Mouse (Mus musculus) hindbrain, embryonic 15.5 days (tissue): ENCODE data around the gene Plcb4. TPM values are rescaled to one million over a fixed set of nuclear protein-coding genes. Genes with fewer than 3 reads are reported as not detected.

Source experiments
- ATAC-seq: fragments of 200-750 bp; cut with Nextera tagmentation; 2 replicates; pipeline ENCODE4 v1.8.0; 2017; ENCODE audit warnings: low read depth, moderate number of reproducible peaks, moderate TSS enrichment; ENCODE audit not compliant: low FRiP score
- H3K27ac ChIP-seq: fragments of 300-500 bp; sonication (generic); replicated peaks from 2 replicates; pipeline ENCODE4 v1.5.1; 2015; ENCODE audit warnings: mild to moderate bottlenecking, inconsistent platforms
- H3K27me3 ChIP-seq: fragments of 300-500 bp; sonication (generic); 2 replicates; pipeline ENCODE4 v1.6.1; 2015; ENCODE audit warnings: control low read depth, inconsistent platforms
- H3K36me3 ChIP-seq: fragments of 300-500 bp; sonication (generic); 2 replicates; pipeline ENCODE4 v1.6.1; 2015; ENCODE audit warnings: control low read depth, inconsistent platforms
- H3K4me1 ChIP-seq: fragments of 300-500 bp; sonication (generic); replicated peaks from 2 replicates; pipeline ENCODE4 v1.6.1; 2015; ENCODE audit warnings: control low read depth, inconsistent platforms
- H3K4me2 ChIP-seq: fragments of 300-500 bp; sonication (generic); 2 replicates; pipeline ENCODE4 v1.6.1; 2015; ENCODE audit warnings: moderate library complexity, mild to moderate bottlenecking, inconsistent platforms
- H3K4me3 ChIP-seq: fragments of 300-500 bp; sonication (generic); 2 replicates; pipeline ENCODE4 v1.5.1; 2015; ENCODE audit warnings: mild to moderate bottlenecking, inconsistent platforms
- H3K9ac ChIP-seq: fragments of 300-500 bp; sonication (generic); 2 replicates; pipeline ENCODE4 v1.6.1; 2015; ENCODE audit warnings: inconsistent platforms
- H3K9me3 ChIP-seq: fragments of 300-500 bp; sonication (generic); 2 replicates; pipeline ENCODE4 v1.6.1; 2016; ENCODE audit warnings: control low read depth, inconsistent platforms
- WGBS: fragments of 180-500 bp; shearing (Covaris S2); methylation state at CpG from one replicate; pipeline ENCODE4 v1.1.7; 2015; 5-methylcytosine and 5-hydroxymethylcytosine counted together
- polyA plus RNA-seq: library from polyadenylated mRNA; unstranded; fragments of >200 nt; fragmentation: Nextera tagmentation; extraction: Ambion mirVana; gene quantifications from 2 replicates; pipeline ENCODE4 v1.2.1, GENCODE M21; 2015

Plcb4 gene
- polyA plus RNA-seq, 1 experiment from 2014 or later, result 46.1 TPM

- H3K4me2 ChIP-seq, result no peak overlapping the region
- H3K4me3 ChIP-seq, result no peak overlapping the region
- 98% methylated on average over 3 of the region's 3 CpGs for WGBS
- H3K27me3 ChIP-seq, result no peaks in the 10 kb centered on the region
- H3K4me1 ChIP-seq, result no peaks in the 10 kb centered on the region
- ATAC-seq, result no peak
- no peaks in the 10 kb centered on the region for H3K36me3 ChIP-seq
- no peak overlapping the region for H3K9ac ChIP-seq
- no peaks in the 10 kb centered on the region for H3K9me3 ChIP-seq
- H3K27ac ChIP-seq, result no peak overlapping the region
Observed at GRCm38 (mm10) chr2:135833743-135834142, 174.9 kb downstream of the Plcb4 start.

DNA sequence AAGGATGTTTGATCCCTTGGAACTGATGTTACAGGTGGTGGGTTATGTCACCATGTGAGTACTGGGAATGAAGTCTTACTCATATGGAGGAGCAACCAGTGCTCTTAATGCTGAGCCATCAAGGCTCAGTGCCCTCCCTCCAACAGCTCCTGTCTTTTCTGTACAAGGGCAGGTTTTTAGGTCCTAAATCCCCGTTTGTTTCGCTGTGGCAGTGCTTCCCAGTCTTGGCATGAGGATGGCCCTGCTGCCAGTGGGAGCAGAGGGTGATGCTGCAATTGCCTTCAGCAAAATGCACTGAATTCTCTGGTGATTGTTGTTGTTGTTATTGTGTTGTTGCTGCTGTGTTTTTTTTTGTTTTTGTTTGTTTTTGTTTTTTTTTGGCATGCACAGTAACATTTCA lies 175.6 kb downstream of the Plcb4 start:
- Histone ChIP-seq H3K4me1 (no peaks in the 10 kb centered on the region), H3K27ac (no peak overlapping the region), H3K9me3 (no peaks in the 10 kb centered on the region), H3K4me3 (no peak overlapping the region), H3K27me3 (no peaks in the 10 kb centered on the region), H3K4me2 (no peak overlapping the region), H3K9ac (no peak overlapping the region), H3K36me3 (no peaks in the 10 kb centered on the region)
- no peak for ATAC-seq
- WGBS, result 84% methylated on average over 2 of the region's 2 CpGs

DNA sequence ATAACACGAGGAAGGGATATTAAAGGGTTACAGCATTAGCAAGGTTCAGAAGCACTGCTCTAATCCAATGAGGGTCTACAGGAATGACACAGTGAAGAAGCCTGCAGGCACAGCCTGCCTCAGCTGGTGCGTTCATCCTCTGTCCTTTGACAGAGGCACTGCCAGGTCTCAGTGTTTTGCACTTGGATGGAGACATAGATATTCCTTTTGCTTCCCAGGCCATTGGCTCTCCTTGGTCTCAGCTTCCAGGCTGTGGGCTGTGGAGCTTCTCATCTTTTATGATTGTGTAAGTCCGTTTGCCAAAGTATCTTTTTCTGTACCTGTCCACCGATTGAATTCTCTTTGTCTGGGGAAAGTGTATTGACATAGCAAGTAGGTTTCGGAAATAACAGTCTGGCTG lies 177.1 kb downstream of the Plcb4 start:
- Histone ChIP-seq H3K4me1 (no peaks in the 10 kb centered on the region), H3K36me3 (no peaks in the 10 kb centered on the region), H3K4me2 (no peak overlapping the region), H3K4me3 (no peak overlapping the region), H3K27ac (no peak overlapping the region), H3K9me3 (no peaks in the 10 kb centered on the region), H3K9ac (no peak overlapping the region), H3K27me3 (no peaks in the 10 kb centered on the region)
- WGBS, result 83% methylated on average over 5 of the region's 5 CpGs
- ATAC-seq, result no peak

GRCm38 (mm10) chr2:135836426-135836825 lies 177.6 kb downstream of the Plcb4 start:
- Histone ChIP-seq H3K27me3 (no peaks in the 10 kb centered on the region), H3K4me2 (no peak overlapping the region), H3K27ac (no peak overlapping the region), H3K9me3 (no peaks in the 10 kb centered on the region), H3K4me3 (no peak overlapping the region), H3K4me1 (no peaks in the 10 kb centered on the region), H3K36me3 (no peaks in the 10 kb centered on the region), H3K9ac (no peak overlapping the region)
- WGBS, result 82% methylated on average over 3 of the region's 3 CpGs
- no peak for ATAC-seq

DNA sequence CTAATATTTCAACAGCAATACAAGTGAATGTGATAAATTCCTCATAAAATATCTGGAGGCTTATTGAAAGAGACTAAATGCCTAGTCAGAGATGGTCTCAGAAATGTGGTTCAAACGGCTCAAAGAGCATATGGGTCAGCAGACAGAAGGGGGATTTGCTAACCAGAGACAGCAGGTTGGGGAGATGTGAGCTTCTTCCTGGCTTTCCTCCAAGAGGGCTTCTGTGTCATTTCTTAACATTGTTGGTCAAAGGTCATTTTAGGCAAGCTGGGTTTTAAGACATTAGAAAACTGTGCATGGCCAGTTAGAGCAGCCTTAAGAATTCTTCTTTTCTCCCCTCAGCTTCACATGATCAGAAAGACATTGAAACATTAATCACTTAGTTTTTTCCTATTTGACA lies 178.9 kb downstream of the Plcb4 start:
- 74% methylated on average over 1 of the region's 1 CpGs for WGBS
- no peaks in the 10 kb centered on the region for H3K27me3 ChIP-seq
- no peak overlapping the region for H3K9ac ChIP-seq
- H3K27ac ChIP-seq, result no peak overlapping the region
- H3K9me3 ChIP-seq, result no peaks in the 10 kb centered on the region
- H3K36me3 ChIP-seq, result no peaks in the 10 kb centered on the region
- no peak overlapping the region for H3K4me3 ChIP-seq
- no peaks in the 10 kb centered on the region for H3K4me1 ChIP-seq
- no peak overlapping the region for H3K4me2 ChIP-seq
- ATAC-seq, result no peak

- no peak overlapping the region for H3K4me3 ChIP-seq
- no peak for ATAC-seq
- no peaks in the 10 kb centered on the region for H3K4me1 ChIP-seq
- no peaks in the 10 kb centered on the region for H3K36me3 ChIP-seq
- H3K27me3 ChIP-seq, result no peaks in the 10 kb centered on the region
- no peak overlapping the region for H3K27ac ChIP-seq
- no peak overlapping the region for H3K9ac ChIP-seq
- no peaks in the 10 kb centered on the region for H3K9me3 ChIP-seq
- H3K4me2 ChIP-seq, result no peak overlapping the region
Observed at GRCm38 (mm10) chr2:135838135-135838534, 179.3 kb downstream of the Plcb4 start.

DNA sequence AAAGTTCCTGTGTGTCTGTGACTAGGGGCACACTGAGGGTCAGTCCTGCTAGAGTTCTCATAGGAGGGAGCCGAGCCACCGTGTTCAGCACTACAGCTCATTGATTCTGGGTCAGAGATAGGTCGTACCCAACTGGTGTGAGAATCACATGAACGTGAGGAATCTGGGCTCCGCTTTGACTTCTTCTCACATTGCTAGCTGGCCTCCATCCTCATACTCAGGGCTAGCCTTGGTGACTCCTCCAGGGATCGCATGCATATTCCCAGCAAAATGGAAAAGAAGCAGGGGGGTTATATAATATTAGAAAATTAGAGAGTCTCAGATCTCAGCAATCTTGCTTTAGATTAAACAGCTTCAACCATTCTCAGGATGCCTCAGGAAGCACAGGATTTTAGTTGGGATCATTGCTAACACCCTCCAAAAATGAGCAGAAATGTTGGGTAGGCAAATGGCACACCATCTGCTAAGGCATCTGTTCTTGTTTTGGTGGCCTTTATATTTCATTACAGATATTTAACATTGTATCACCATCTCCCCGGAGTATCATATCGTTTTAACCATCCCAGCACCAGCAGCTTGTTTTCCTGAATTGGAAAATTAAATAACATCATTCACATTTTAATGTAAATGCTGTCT lies 180.0 kb downstream of the Plcb4 start:
- H3K4me2 ChIP-seq, result no peak overlapping the region
- WGBS, result 75% methylated on average over 8 of the region's 8 CpGs
- H3K4me3 ChIP-seq, result no peak overlapping the region
- H3K36me3 ChIP-seq, result no peaks in the 10 kb centered on the region
- no peaks in the 10 kb centered on the region for H3K27me3 ChIP-seq
- H3K9ac ChIP-seq, result no peak overlapping the region
- H3K4me1 ChIP-seq, result no peaks in the 10 kb centered on the region
- no peaks in the 10 kb centered on the region for H3K9me3 ChIP-seq
- ATAC-seq, result no peak
- H3K27ac ChIP-seq, result no peak overlapping the region

DNA sequence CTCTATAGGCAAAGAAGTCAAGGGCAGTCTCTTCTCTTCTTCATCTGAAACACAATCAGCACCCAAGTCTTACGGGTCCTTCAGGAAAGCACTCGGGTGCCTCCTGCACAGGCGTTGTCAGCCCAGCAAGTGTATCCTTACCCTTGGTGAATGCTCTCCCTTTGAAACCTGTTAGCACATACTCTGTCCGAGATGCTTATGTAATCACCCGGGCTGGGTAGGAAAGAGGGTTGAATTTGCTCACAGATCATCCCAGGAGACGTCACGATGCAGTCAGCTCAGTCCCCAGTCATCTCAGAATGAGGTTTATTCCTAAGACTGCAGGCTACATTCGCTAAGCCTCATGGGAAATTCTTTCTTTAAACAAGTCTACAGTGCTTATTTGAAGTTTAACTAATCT lies 184.9 kb downstream of the Plcb4 start:
- no peak for ATAC-seq
- Histone ChIP-seq H3K27ac (no peak overlapping the region), H3K9me3 (no peaks in the 10 kb centered on the region), H3K27me3 (no peaks in the 10 kb centered on the region), H3K4me3 (no peak overlapping the region), H3K4me2 (no peak overlapping the region), H3K36me3 (no peaks in the 10 kb centered on the region), H3K4me1 (no peaks in the 10 kb centered on the region), H3K9ac (no peak overlapping the region)
- 85% methylated on average over 8 of the region's 8 CpGs for WGBS

DNA sequence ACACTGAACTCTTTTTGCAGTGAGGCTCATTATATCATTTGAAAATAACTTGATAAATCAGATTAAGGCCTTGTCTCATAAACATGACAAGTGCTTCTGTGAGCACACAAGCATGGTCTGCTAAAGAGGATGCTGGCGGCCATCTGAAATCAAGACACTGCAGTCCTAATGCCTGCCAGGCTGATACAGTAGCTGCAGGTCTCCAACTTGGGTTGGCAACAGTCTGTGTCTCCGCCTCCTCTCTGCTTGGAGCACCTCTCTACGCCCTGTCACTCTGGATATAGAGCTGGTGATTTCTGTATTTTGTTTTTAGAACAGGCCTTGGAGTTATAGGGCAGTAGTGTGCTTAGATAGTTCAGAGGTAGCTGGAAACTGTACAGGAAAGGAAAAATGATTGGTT lies 188.1 kb downstream of the Plcb4 start:
- Histone ChIP-seq H3K4me2 (no peak overlapping the region), H3K4me1 (no peaks in the 10 kb centered on the region), H3K9ac (no peak overlapping the region), H3K36me3 (no peaks in the 10 kb centered on the region), H3K27me3 (no peaks in the 10 kb centered on the region), H3K27ac (no peak overlapping the region), H3K9me3 (no peaks in the 10 kb centered on the region), H3K4me3 (no peak overlapping the region)
- WGBS, result 89% methylated on average over 3 of the region's 3 CpGs
- ATAC-seq, result no peak

DNA sequence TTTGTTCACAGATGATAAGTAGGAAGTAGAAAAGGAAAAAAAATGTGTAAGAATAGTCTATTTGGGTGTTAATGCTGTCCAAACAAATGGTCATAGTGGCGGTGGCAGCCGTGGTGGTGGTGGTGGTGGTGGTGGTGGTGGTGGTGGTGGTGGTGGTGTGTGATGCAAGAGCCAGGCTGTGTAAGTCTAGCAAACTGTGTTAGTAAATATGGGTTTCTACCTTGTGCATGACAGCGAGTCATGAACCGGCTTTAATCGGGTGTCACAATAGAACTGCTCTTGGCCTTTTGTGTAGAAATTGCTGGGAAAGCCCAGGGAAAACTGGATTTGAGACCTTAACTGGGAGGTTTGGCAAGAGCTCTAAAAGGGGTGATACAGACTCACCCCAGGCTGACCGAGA lies 188.9 kb downstream of the Plcb4 start:
- Histone ChIP-seq H3K27ac (no peak overlapping the region), H3K4me1 (no peaks in the 10 kb centered on the region), H3K4me2 (no peak overlapping the region), H3K9ac (no peak overlapping the region), H3K9me3 (no peaks in the 10 kb centered on the region), H3K36me3 (no peaks in the 10 kb centered on the region), H3K4me3 (no peak overlapping the region), H3K27me3 (no peaks in the 10 kb centered on the region)
- ATAC-seq, result no peak
- 92% methylated on average over 6 of the region's 6 CpGs for WGBS

- Histone ChIP-seq H3K27me3 (no peaks in the 10 kb centered on the region), H3K4me3 (no peak overlapping the region), H3K9me3 (no peaks in the 10 kb centered on the region), H3K36me3 (no peaks in the 10 kb centered on the region), H3K9ac (no peak overlapping the region), H3K27ac (no peak overlapping the region), H3K4me2 (no peak overlapping the region), H3K4me1 (no peaks in the 10 kb centered on the region)
- ATAC-seq, result no peak
- 86% methylated on average over 4 of the region's 4 CpGs for WGBS
Observed at GRCm38 (mm10) chr2:135848169-135848568, 189.4 kb downstream of the Plcb4 start.

DNA sequence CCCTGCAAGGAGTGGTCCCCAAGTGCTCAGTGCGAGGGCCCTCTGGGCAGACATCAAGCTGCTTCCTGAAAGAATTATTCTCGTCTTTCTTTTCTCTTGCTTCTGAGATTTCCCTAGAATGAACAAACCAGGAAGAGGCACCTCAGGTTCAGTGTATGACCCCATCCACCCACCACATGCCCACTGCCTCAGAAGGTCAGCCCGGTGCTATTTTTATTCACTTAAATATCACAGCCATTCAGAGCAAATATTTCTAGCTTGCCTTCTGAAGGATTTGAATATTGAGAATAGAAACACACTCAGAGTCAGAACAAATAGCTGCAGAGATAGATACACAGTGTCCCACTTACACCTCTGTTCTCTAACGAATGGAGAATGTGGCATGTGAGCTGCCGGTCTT lies 193.2 kb downstream of the Plcb4 start:
- H3K36me3 ChIP-seq, result no peaks in the 10 kb centered on the region
- no peaks in the 10 kb centered on the region for H3K9me3 ChIP-seq
- H3K9ac ChIP-seq, result no peak overlapping the region
- no peak overlapping the region for H3K4me2 ChIP-seq
- H3K4me1 ChIP-seq, result 0 out of 2 replicates have a peak, but pooled peaks cover 4% of the 10 kb centered on the region
- H3K4me3 ChIP-seq, result no peak overlapping the region
- 79% methylated on average over 5 of the region's 5 CpGs for WGBS
- no peak overlapping the region for H3K27ac ChIP-seq
- H3K27me3 ChIP-seq, result no peaks in the 10 kb centered on the region
- no peak for ATAC-seq

- Histone ChIP-seq H3K9me3 (no peaks in the 10 kb centered on the region), H3K4me3 (no peak overlapping the region), H3K9ac (no peak overlapping the region), H3K4me2 (no peak overlapping the region), H3K27ac (no peak overlapping the region), H3K36me3 (no peaks in the 10 kb centered on the region), H3K27me3 (no peaks in the 10 kb centered on the region), H3K4me1 (0 out of 2 replicates have a peak, but pooled peaks cover 4% of the 10 kb centered on the region)
- 89% methylated on average over 2 of the region's 2 CpGs for WGBS
- ATAC-seq, result no peak
Observed at GRCm38 (mm10) chr2:135853085-135853484, 194.3 kb downstream of the Plcb4 start.
